Mouse (Mus musculus): Measurements from ENCODE around the gene Tbc1d17.

Tbc1d17 gene

DNA sequence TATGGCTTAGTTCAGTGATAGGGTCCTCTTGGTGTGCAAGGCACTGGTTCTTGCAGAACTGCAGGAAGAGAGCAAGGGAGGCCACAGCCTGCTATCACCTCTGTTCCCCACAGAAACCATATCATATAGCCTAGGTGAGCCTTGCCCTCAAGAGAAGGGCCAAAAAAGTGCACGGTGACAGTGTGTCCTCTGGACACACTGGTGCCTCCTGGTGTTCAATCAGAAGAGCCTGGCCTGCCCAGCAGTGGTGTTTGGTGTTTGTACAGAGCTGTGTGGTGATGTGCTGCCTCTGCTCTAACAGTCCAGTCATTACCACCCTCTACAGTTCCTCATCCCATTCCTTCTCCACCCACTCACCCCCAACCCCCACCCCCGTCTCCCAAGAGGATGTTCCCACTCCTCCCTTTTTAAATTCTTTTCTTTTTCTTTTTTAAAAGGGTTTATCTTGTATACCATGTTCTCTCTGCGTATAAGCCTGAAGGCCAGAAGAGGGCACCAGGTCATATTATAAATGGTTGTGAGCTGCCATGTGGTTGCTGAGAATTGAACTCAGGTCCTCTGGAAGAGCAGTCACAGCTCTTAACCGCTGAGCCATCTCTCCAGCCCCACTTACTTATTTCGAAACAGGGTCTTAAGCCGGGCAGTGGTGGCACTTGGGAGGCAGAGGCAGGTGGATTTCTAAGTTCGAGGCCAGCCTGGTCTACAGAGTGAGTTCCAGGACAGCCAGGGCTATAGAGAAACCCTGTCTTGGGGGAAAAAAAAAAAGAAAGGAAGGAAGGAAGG, 27.0 kb downstream of the Tbc1d17 start:
- peak in 1 of 2 experiments; percentile 16 for DNase-seq

DNA sequence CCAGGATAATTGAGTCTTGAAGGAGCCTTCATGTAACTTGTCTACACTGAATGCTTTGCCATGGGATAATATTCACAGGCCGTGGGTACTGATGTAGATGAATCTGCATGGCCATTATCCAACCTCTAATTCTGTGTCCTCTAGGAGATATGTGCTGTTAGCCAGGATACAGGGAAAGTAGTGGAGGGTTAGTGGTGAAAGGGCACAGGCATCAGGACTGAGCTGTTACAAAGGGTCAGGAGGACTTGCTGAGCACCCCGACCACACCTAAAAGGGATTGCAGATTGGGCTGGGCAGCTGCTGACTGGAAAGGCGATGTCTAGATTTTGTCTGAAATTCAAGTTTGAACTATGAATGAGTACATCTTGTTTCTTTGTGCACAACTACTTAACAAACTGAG, 28.4 kb downstream of the Tbc1d17 start:
- DNase-seq, result no peak

DNA sequence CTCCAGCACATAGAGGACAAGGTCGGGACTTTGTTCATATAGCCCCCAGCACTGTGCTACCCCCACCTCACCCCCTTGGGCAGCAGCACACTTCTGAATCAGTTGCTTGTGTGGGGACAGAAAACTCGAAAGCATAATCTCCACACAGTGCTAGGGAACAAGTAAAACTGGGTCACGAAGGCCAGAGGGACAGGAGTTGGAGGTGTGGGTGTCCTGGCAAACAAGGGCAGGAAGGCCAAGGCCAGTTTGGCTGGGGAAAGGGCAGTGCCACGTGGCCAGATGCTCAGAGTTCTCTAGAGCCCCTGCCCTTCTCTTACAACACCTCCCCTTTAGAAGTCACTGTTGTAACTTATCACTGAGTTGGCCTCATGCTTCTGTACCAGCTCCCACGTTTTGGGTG, 29.0 kb downstream of the Tbc1d17 start:
- DNase-seq, result no peak

DNA sequence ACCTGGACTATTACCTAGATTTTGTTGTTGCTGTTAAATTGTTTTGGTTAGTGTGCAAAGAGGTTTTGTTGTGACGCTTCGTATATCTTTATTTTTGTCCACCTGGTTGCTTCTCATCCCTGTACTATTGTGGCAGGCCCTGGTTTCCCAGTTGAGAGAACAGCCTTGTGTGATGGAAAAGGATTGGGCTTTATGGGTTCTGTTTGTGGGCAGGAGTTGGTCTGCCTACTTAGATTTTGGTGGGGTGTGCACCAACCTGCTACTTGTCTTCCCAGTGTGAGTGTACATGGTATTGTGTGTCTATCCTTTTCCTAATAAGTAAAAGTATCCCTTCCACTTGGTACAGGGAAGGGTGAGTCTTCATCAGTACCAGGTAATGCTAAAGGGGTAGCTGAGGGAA, 29.5 kb downstream of the Tbc1d17 start:
- DNase-seq, result no peak

DNA sequence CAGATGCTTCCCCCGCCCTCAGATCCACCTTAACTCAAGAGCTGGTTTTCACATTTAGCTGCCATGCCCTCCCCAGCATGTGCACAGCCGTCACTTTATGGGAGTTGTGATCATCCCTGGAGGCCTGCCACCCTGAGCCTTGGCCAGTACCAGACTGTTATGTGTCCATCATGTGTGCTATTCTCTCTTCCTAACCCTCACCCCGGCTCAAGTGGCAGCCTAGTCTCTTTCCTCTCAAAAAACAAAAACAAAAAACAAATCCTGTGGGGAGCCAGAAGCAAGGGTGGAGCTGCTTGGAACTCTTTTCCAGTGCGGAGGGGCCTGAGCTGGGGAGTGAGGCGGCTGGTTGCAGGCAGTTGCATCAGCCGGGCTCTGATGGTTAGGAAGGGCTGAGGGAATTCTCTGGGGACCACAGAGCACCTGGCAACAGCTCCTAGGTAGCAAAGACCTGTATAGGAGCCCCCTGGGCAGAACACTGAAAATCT, 30.1 kb downstream of the Tbc1d17 start:
- peak in 1 of 2 experiments; percentile 57 for DNase-seq

DNA sequence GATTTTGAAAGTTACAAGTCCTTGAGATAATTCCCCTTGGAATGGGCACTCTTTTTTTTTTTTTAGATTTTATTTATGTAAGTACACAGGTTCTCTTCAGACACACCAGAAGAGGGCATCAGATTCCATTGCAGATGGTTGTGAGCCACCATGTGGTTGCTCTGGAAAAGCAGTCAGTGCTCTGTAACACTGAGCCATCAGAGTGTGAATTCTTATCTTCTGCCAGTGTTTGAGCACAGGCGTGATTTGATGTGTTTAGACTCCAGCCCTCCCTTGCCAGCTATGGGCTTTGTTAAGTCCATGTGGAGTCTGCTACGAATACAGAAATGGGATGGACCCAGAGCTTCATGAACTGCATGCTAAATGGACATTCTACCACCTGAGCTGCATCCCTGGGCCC, 30.7 kb downstream of the Tbc1d17 start:
- DNase-seq, result peak in 1 of 2 experiments; percentile 48

DNA sequence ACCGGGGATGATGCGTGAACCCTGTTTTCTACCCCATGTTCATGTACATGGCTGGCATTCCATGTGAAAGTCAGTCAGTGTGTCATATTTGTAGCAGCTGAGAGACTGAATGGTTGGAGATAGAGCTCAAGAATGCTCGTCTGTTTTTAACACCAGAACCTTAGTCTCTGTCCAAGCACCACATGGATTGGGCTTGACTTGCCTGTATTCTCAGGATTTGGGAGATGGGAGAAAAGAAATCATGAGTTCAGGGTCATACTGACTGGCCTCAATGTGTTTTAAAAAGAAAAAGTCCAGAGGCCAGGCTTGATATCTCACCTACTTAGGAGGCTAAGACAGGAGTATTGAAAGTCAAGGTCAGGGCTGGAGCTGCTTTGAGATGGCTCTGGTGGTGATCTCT, 31.4 kb downstream of the Tbc1d17 start:
- no peak for DNase-seq

DNA sequence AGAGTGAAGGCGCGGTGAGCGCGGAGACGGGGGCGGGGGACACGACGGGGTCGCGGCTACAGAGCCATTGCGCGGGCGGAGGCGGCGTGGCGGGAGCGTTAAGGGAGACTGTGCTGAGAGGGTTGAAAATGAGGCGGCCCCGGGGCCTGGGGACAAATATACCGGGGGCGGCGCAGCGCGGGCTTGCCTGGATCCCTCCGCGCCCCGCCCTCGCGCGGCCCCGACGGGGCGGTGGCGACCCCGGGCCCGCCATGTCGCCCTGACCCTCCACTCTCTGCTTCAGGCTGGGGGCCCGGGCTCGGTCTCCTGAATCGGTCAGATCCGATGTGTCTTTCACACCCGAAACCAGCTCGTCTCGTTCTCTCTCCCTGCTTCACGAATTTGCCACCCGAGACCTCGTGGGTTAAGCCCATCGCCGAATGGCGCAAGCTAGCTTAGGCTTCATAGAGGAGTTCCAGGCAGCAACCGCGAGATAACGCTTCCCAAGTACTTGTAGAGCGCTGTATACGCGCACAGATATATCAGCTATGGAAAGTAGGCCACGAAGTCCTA, 32.3 kb downstream of the Tbc1d17 start, which contains the start of gene Atf5:
TSS of gene Atf5 (minus strand) at position 189 of the 552 bp plus-strand sequence.
- DNase-seq, result peak in 1 of 2 experiments; percentile 85

DNA sequence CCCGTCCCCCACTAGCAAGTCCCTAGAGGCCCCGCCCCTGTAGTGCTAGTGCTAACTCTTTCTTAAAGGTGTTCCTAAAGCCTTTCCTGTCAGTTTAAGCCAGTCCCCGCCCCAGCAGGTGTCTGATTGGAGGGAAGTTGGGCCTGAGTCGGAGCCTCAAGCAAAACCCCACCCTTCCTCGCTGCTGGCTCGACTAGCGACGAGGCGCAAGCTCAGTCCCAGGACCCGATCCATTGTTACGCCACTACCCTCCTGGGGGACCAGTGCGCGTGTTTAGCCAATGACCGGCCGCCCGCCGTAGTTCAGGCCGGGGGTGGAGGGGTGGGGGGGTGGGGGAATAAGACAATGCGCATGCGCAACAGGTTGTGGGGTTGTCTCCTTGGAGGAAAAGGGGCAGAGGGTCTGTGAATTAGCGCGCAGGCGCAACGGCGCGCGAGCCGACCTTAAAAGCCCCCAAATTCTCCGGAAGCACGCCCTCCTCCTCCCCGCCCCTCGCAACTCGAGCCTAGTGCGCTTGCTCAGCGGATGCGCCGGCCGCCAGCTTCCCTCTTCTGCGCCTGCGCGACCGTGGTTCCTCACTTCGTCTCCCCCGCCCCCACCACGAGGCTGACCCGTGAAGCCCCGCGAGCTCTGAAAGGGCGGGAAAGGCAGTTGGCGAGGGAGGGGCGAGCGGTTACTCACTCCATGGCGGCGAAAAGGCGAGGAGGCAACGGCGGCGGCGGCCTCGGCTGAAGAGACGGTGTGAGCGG, 33.0 kb downstream of the Tbc1d17 start, which contains the start of the genes Nup62 and Il4i1:
TSS of gene Nup62 (plus strand) at position 368 of the 749 bp plus-strand sequence.
TSS of gene Il4i1 (plus strand) at position 667 of the 749 bp plus-strand sequence.
- peak; percentile 99 to 100 for DNase-seq

DNA sequence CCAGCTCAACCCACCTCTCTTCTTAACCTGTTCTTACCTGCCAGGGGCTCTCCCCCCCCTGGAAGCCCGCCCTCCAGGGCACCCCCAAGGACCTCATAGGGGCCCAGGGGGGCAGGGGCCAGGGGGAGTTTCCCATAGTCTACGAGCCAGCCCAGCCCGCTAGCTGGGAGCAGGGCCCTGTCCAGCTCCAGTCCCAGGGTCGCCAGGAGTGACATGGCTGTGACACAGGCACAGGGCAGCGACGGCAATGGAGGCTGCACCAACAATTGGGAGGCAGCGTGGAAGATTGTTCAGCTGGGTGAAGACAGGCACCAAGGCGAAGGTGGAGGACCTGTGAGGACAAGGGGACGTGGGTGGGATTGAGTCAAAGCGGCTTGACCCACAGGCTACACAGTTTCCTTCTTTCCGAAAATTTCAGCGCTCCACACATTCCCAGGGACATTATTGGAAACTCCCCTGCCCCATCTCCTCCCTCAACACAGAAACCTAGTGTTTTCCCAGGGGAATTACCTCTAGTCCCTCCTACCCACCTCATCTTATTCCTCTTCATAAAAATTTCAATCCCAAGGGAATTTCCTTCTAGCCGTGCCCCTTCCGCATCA, 33.8 kb downstream of the Tbc1d17 start:
- no peak for DNase-seq

DNA sequence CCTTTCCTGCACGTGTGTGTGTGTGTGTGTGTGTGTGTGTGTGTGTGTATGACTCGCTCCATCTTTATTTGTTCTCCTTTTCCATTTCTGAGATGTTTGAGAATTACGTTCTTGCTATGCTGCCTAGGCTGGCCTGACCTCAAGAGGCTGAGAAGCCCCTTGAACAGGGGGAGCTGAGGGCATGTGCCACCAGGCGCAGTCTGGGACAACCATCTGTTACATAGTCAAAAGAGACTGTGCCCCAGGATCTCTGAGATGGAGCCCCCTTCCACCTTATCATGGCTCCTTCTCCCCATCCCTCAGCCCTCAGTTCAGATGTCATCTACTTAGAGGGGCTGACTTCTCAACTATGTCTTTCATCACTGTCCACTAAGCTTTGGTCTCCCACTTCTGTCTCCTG, 34.5 kb downstream of the Tbc1d17 start:
- no peak for DNase-seq

DNA sequence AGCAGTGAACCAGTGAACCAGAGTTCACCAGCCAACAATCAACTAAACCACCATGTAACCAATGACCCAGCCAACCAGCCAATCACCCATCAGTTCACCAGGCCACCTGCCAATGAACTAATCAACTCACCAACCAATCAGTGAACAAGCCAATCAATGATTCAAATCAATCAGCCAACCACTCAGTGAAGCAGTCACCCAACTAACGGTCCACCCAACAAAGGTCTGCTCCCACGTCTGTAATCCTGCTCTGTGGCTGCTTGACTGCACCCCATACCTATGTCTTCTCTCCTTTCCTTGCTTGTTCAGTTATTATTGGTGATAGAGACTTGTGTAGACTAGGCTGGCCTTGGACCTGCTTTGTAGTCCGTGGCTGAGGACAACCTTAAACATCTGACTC, 34.9 kb downstream of the Tbc1d17 start:
- DNase-seq, result no peak

DNA sequence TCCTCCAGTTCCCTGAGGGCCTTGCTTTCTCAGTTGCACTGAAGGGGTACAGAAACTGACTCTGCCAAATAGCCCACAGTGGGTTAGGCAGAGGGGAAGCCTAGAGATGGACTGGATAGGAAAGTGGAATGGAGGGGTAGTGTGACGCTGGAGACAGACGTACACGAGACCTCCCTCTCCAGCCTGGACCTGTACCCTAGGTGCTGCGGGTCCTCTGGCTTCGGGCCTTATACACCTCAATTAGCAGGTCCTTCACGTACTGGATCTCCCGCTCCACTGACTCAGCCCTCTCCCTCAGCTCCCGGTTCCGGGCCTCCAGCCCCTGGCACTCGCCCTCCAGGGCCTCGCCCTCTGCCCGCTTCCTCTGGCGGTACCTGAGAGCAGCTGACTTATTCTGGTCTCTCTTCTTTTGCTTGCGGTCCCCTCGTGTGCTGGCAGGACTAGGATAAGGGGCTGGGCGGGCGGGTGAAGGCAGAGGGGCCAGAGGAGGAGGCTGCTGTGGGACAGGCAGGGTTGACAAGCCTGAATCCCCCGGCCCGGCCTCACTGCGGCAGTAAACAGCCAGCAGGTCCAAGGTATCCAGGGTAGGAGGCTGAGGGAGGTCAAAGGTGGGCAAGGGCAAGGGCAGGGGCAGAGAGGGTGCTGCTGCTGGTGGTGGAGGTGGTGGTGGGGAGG, 36.1 kb downstream of the Tbc1d17 start:
- DNase-seq, result no peak

DNA sequence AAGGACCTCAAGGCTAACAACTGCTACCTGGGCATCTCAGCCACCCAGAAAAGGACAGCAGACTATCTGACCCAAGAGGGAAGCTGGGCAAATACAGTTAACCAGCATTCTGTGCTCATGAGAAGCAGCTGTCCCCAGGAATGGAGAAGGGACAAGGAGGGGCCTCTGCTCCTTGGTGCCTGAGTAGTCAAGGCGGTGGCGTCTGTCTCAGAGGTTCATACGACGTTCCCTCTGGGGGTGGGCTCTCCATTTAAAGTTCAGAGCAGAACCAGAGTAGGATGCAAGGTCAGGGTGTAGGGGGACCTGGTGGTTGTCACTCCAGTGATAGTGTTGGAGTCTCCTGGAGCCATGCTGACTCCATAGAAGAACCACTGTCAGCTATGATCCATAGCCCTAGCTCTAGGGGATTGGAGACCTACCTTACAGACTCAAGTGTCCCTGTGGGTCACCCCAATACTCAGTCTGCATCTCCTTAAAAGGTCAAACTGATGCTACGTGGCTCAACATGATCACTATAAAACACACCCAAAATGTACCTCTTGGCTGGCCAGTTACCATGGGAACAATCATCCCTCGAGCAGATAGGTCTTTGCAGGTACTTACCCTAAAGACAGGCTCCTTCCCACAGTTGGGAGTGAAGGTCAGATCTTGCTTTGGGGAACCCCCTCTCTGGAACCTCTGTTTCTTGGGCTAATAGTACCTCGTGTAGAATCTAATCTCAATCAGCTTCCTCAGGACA, 37.9 kb downstream of the Tbc1d17 start:
- no peak for DNase-seq

DNA sequence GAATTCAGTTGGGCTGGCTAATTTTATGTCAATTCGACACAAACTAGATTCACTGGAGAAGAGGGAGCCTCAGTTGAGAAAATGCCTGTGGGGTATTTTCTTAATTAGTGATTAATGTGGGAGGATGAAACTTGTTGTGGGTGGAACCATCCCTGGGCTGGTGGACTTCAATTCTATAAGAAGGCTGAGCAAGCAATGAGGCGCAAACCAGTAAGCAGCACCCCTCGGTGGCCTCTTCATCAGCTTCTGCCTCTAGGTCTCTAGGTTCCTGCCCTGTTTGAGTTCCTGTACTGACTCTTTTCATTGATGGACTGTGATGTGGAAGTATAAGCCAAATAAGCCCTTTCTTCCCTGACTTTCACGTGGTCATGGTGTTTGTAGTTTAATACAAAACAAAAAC, 38.5 kb downstream of the Tbc1d17 start:
- DNase-seq, result no peak

DNA sequence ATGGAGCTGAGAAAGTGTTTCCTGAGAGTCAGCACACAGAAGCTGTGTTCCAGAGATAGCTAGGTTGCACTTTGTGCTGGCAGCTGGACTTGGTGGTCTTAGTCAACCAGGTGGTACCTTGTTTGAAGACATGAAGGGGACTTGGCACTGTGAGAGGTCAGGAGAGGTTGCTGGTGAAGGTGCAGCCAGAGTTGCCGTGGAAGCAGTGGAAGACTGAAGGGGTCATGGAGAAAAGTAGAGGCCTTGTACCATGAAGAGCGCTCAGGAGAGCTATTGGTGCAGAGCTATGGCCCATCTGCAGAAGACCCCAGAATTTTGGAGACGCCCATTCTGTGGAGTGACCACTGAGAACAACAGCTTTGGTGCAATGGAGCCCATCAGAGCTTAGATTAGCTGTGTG, 39.4 kb downstream of the Tbc1d17 start:
- DNase-seq, result no peak

DNA sequence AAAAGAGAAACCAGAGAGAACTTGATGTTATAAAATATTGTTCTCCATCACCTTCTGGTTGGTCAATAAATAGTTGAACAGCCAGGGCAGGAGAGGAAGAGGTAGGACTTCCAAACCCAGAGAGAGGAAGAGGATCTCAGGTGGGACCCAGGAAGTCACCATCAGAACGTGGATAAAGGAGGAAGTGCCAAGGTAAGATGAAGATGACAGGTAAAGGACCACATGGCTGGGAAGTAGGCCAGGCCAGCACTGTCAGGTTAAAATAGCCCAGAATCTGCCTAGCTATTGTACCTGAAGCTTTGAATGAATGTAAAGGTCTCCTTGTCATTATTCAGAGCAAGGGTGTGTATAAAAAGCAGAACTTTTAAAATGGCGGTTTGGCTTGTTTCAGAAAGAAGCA, 40.0 kb downstream of the Tbc1d17 start:
- DNase-seq, result no peak

DNA sequence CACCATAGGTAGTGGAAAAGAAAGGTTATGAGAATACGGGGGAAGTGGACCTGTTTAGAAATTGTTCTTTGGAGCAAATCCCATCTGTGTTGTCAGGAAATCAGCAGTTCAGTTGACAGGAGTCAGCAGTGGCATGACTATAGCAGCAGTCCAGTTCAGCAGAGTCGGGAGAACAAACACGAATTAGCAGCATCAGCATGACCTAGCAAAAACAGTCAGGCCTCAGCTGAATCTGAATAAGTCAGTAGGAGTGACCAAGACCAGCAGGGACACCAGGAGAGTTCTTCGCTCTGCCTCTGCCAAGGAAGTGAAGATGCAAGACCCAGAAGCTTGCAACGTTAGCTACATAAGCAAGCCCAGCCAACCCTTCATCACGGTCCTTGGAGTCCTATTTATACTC, 56.1 kb downstream of the Tbc1d17 start:
- no peak for DNase-seq

DNA sequence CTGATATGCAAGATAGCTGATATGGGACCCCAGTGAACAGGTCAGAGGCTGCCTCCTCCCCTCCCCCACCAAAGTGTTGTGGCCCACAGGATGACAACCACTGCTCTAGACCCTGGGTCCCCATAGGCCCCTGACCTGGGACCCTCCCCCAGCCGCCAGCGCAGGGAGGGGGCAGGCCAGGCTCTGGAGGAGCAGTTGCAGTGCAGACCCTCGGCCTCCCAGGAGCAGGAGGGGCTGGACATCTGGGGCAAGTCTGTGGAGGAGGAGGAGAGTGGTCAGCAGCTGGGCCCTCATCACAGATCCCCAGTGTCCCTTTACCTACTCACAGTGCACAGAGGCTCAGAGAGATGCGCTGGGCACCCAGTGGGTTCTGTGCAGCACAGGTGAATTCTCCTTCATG, 58.8 kb downstream of the Tbc1d17 start:
- no peak for DNase-seq

DNA sequence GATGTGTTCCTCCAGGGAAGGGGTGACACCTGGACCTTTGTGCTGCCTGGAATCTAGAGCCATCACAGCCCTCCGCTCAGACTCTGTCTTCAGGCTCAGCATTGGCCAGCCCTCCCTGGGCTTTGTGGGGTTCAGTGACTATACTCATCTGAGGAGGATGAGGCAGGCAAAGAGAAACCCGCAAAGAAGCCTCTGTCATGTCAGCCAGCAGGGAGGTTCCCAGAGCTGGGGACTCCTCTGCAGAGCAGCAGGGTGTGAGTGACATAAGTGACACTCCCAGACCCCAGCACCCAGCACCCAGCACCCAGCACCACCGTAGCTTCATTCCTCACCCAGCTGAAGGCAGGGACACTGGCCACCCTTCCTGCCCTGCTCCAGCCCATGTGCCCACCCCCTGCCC, 59.3 kb downstream of the Tbc1d17 start:
- DNase-seq, result no peak

Measured in lung, postnatal 4 days (tissue).